Mouse (Mus musculus) C2C12 (cell line): ENCODE measurements around the gene Rbm42. TPM values are rescaled to one million over a fixed set of nuclear protein-coding genes. Genes with fewer than 3 reads are reported as not detected.

ENCODE experiments used
- H3K27me3 ChIP-seq: one replicate; pipeline ENCODE4 v1.6.1; 2011; ENCODE audit not compliant: control insufficient read depth, insufficient read depth, insufficient read length
- H3K36me3 ChIP-seq: one replicate; pipeline ENCODE4 v1.6.1; 2011; ENCODE audit not compliant: control insufficient read depth, insufficient read depth
- H3K4me3 ChIP-seq: one replicate; pipeline ENCODE4 v1.5.1; 2011; ENCODE audit warnings: mild to moderate bottlenecking, control low read depth; ENCODE audit not compliant: poor library complexity, insufficient read depth, severe bottlenecking
- H3K79me2 ChIP-seq: one replicate; pipeline ENCODE4 v1.6.1; 2011; ENCODE audit not compliant: control insufficient read depth, insufficient read depth
- H3K79me3 ChIP-seq: one replicate; pipeline ENCODE4 v1.6.1; 2011; ENCODE audit warnings: low read depth, control low read depth
- H3ac ChIP-seq: one replicate; pipeline ENCODE3; 2011; ENCODE audit warnings: low read depth; ENCODE audit not compliant: control insufficient read depth, insufficient read length
- CEBPB ChIP-seq: IDR thresholded peaks from one replicate; pipeline ENCODE4 v1.6.1; 2011; ENCODE audit warnings: low read depth, mild to moderate bottlenecking, control low read depth, moderate library complexity
- CTCF ChIP-seq: IDR thresholded peaks from one replicate; pipeline ENCODE4 v1.5.1; 2011; ENCODE audit not compliant: control insufficient read depth, insufficient read depth, insufficient read length
- FOSL1 ChIP-seq: IDR thresholded peaks from one replicate; pipeline ENCODE4 v1.8.0; 2011; ENCODE audit warnings: mild to moderate bottlenecking, low read length; ENCODE audit not compliant: poor library complexity, insufficient read depth, severe bottlenecking
- MAX ChIP-seq: IDR thresholded peaks from one replicate; pipeline ENCODE4 v1.6.1; 2011; ENCODE audit warnings: mild to moderate bottlenecking, control low read depth
- MYOD1 ChIP-seq: IDR thresholded peaks from one replicate; pipeline ENCODE4 v1.6.1; 2011; ENCODE audit warnings: low read depth; ENCODE audit not compliant: control insufficient read depth, insufficient read length
- MYOG ChIP-seq: IDR thresholded peaks from one replicate; pipeline ENCODE4 v1.6.1; 2011; ENCODE audit not compliant: control insufficient read depth, insufficient read length; ENCODE audit errors: extremely low read depth
- USF1 ChIP-seq: IDR thresholded peaks from one replicate; pipeline ENCODE4 v1.6.1; 2011; ENCODE audit warnings: low read depth, mild to moderate bottlenecking, control low read depth, moderate library complexity
- polyA plus RNA-seq: library from polyadenylated mRNA; unstranded; fragments of >200 nt; fragmentation: generic; extraction: Trizol; gene quantifications from one replicate; pipeline ENCODE4 v1.2.1, GENCODE M21; 2012; ENCODE audit warnings: missing spikeins

The Rbm42 gene
- polyA plus RNA-seq, 1 experiment = 110 TPM

GRCm38 (mm10) chr7:30626647-30627046 lies 23.5 kb downstream of the Rbm42 start:
- Histone ChIP-seq H3K36me3 (peaks cover 18% of the 10 kb centered on the region), H3K4me3 (no peak overlapping the region), H3K79me3 (peaks cover 17% of the 10 kb centered on the region), H3K79me2 (peaks cover 37% of the 10 kb centered on the region), H3K27me3 (peaks cover 14% of the 10 kb centered on the region), H3ac (no peak overlapping the region)
- TF ChIP-seq CEBPB (no peak), USF1 (no peak), MAX (no peak), FOSL1 (no peak), MYOD1 (no peak)

GRCm38 (mm10) chr7:30625530-30626384 lies 24.4 kb downstream of the Rbm42 start, which contains the start of gene Cox6b1:
TSS of gene Cox6b1 (minus strand) at chr7:30626151.
- TF ChIP-seq FOSL1 = no peak
- no peak for TF ChIP-seq MYOD1
- no peak for TF ChIP-seq CTCF
- no peak for TF ChIP-seq USF1
- peak; percentile 44 for TF ChIP-seq MAX
- no peak for TF ChIP-seq CEBPB
- Histone ChIP-seq H3K36me3 (peaks cover 23% of the 10 kb centered on the region), H3K79me3 (peaks cover 20% of the 10 kb centered on the region), H3K4me3 (peak within 1 kb of the TSS; percentile 84), H3K79me2 (peaks cover 37% of the 10 kb centered on the region), H3ac (peak within 1 kb of the TSS; percentile 77), H3K27me3 (peaks cover 9% of the 10 kb centered on the region)

GRCm38 (mm10) chr7:30619202-30619601 lies 30.9 kb downstream of the Rbm42 start:
- Histone ChIP-seq H3ac (no peak overlapping the region), H3K36me3 (peaks cover 41% of the 10 kb centered on the region), H3K27me3 (no peaks in the 10 kb centered on the region), H3K4me3 (no peak overlapping the region), H3K79me2 (peaks cover 25% of the 10 kb centered on the region), H3K79me3 (peaks cover 7% of the 10 kb centered on the region)
- TF ChIP-seq USF1 = no peak
- TF ChIP-seq MYOD1 = no peak
- no peak for TF ChIP-seq CTCF
- no peak for TF ChIP-seq MYOG
- no peak for TF ChIP-seq FOSL1
- no peak for TF ChIP-seq CEBPB
- TF ChIP-seq MAX = no peak

- TF ChIP-seq CEBPB (no peak), MYOG (no peak), MYOD1 (no peak), MAX (no peak), USF1 (no peak), CTCF (no peak), FOSL1 (no peak)
- H3K36me3 ChIP-seq = peaks cover 37% of the 10 kb centered on the region
- peaks cover 5% of the 10 kb centered on the region for H3K79me3 ChIP-seq
- peaks cover 20% of the 10 kb centered on the region for H3K79me2 ChIP-seq
- no peak overlapping the region for H3K4me3 ChIP-seq
- H3K27me3 ChIP-seq = no peaks in the 10 kb centered on the region
- H3ac ChIP-seq = no peak overlapping the region
Measured at GRCm38 (mm10) chr7:30618658-30619057, 31.5 kb downstream of the Rbm42 start.

GRCm38 (mm10) chr7:30615049-30615760 lies 34.9 kb downstream of the Rbm42 start:
- no peak overlapping the region for H3ac ChIP-seq
- H3K36me3 ChIP-seq = peaks cover 18% of the 10 kb centered on the region
- no peaks in the 10 kb centered on the region for H3K79me3 ChIP-seq
- no peaks in the 10 kb centered on the region for H3K27me3 ChIP-seq
- H3K79me2 ChIP-seq = peaks cover 6% of the 10 kb centered on the region
- no peak overlapping the region for H3K4me3 ChIP-seq
- TF ChIP-seq FOSL1 = no peak
- no peak for TF ChIP-seq MYOG
- TF ChIP-seq CTCF = no peak
- no peak for TF ChIP-seq MAX
- TF ChIP-seq MYOD1 = no peak
- no peak for TF ChIP-seq CEBPB
- no peak for TF ChIP-seq USF1
